ENCODE assay signal across 12 mouse cellular contexts in the genomic region with DNA sequence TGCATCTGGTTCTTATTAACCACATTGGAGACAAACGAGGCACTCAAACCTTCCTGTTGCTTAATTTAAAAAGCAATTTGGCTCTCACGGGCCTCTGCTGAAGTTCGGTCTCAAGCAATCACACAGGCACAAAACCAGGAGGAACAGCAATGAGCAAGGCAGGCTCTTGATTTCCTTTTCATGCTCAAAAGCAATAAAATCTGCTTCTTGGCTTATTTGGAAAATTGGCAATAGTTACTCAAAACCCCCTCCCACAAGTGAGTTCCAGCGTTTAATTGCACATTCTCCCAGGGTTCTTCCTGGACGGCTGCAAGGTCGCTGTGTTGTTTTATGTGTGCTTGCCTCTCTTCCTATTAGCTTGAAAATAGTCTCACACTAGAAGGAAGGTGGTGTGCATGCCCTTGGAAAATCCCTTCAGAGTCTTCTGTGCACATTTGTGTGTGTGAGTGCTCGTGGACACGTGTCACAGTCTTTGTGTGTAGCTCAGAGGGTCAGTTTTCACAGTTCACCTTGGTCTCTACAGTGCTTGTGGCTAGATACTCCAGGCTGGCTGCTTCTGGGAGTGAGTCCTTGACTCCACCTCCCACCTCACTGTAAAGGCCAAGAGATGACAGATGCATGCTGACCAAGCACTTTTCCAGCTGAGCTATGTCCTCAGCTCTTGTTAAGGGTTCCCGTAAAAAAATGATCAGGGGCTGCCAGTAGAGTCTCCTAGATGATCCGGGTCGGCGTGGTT. TPM values are rescaled to one million over a fixed set of nuclear protein-coding genes. Genes with fewer than 3 reads are reported as not detected.
DNase-seq lines count a peak whose midpoint lies in the region; ATAC-seq and TF ChIP-seq lines count a peak whose summit lies in the region.
"Had no signal": no experiment of that assay in that cellular context is flagged by ENCODE, and none has a peak within 500 bp of the region (broad histone marks: within the 10 kb centered on the region; RNA-seq: fewer than 3 reads in every experiment).

No protein-coding gene starts in this region.

- H3K4me1 ChIP-seq in forebrain, embryonic 10.5 days = peaks cover 27% of the 10 kb centered on the region
- H3K4me1 ChIP-seq in forebrain, embryonic 11.5 days (replicated peaks; ENCODE audit: control insufficient read depth, insufficient read depth, low read length) = no peaks in the 10 kb centered on the region
- peaks cover 7% of the 10 kb centered on the region for H3K4me1 ChIP-seq in lung, embryonic 14.5 days (ENCODE audit: insufficient read depth)
- peaks cover 4% of the 10 kb centered on the region; the same call in 1 of the 2 replicates for H3K4me1 ChIP-seq in embryonic facial prominence, embryonic 11.5 days (ENCODE audit: control insufficient read depth, insufficient read depth, low read length)
- H3K4me1 ChIP-seq: liver, embryonic 13.5 days had no signal

- TF ChIP-seq CTCF in lung, embryonic 14.5 days (IDR thresholded peaks at IDR 0.05; ENCODE audit: low read depth) = no peak

- H3K4me2 ChIP-seq in forebrain, embryonic 11.5 days (ENCODE audit: low read depth, low read length, severe bottlenecking) = no peak overlapping the region
- H3K4me2 ChIP-seq in lung, embryonic 14.5 days = no peak overlapping the region
- H3K4me2 ChIP-seq in embryonic facial prominence, embryonic 11.5 days (ENCODE audit: low read depth, low read length) = no peak overlapping the region
- H3K4me2 ChIP-seq: liver, embryonic 13.5 days had no signal

- no peaks in the 10 kb centered on the region for H3K27me3 ChIP-seq in forebrain, embryonic 10.5 days (ENCODE audit: poor library complexity, severe bottlenecking)
- no peaks in the 10 kb centered on the region for H3K27me3 ChIP-seq in forebrain, embryonic 11.5 days (ENCODE audit: control insufficient read depth, insufficient read depth, low read length)
- H3K27me3 ChIP-seq in lung, embryonic 14.5 days (ENCODE audit: insufficient read depth, low read length) = no peaks in the 10 kb centered on the region
- H3K27me3 ChIP-seq in embryonic facial prominence, embryonic 11.5 days (ENCODE audit: control insufficient read depth, insufficient read depth, low read length) = no peaks in the 10 kb centered on the region
- H3K27me3 ChIP-seq: liver, embryonic 13.5 days had no signal

- no peak for ATAC-seq in forebrain, embryonic 11.5 days (replicated peaks; ENCODE audit: low FRiP score)
- ATAC-seq in lung, embryonic 14.5 days (ENCODE audit: insufficient read depth) = peak; percentile 61; the same call in 1 of the 2 replicates
- no peak for ATAC-seq in embryonic facial prominence, embryonic 11.5 days (replicated peaks; ENCODE audit: insufficient number of reproducible peaks, low FRiP score, low TSS enrichment, low read depth)
- no peak for ATAC-seq in monocyte, adult 5-6 weeks (replicated peaks; ENCODE audit: insufficient number of reproducible peaks, low FRiP score, low TSS enrichment, poor library complexity, severe bottlenecking)

- H3K9ac ChIP-seq in forebrain, embryonic 11.5 days (ENCODE audit: low read length) = no peak overlapping the region
- no peak overlapping the region for H3K9ac ChIP-seq in lung, embryonic 14.5 days
- H3K9ac ChIP-seq in embryonic facial prominence, embryonic 11.5 days (replicated peaks; ENCODE audit: low read length) = no peak overlapping the region
- H3K9ac ChIP-seq: liver, embryonic 13.5 days had no signal

- H3K4me3 ChIP-seq in forebrain, embryonic 10.5 days = no peak overlapping the region
- no peak overlapping the region for H3K4me3 ChIP-seq in forebrain, embryonic 11.5 days (ENCODE audit: low read depth, low read length)
- H3K4me3 ChIP-seq in lung, embryonic 14.5 days (ENCODE audit: low read depth, low read length) = no peak overlapping the region
- no peak overlapping the region for H3K4me3 ChIP-seq in embryonic facial prominence, embryonic 11.5 days (ENCODE audit: low read depth, low read length)
- H3K4me3 ChIP-seq: liver, embryonic 13.5 days had no signal

- peak overlapping the region; percentile 74 for H3K27ac ChIP-seq in forebrain, embryonic 10.5 days
- no peak overlapping the region for H3K27ac ChIP-seq in forebrain, embryonic 11.5 days (ENCODE audit: low read depth, low read length)
- H3K27ac ChIP-seq in lung, embryonic 14.5 days (ENCODE audit: low read depth) = peak overlapping the region; percentile 64; the same call in 1 of the 2 replicates
- peak overlapping the region; percentile 43 for H3K27ac ChIP-seq in embryonic facial prominence, embryonic 11.5 days (replicated peaks; ENCODE audit: low read depth, low read length)
- H3K27ac ChIP-seq: liver, embryonic 13.5 days had no signal

- H3K9me3 ChIP-seq in forebrain, embryonic 10.5 days = no peaks in the 10 kb centered on the region; the same call in 1 of the 2 replicates
- no peaks in the 10 kb centered on the region for H3K9me3 ChIP-seq in forebrain, embryonic 11.5 days (ENCODE audit: control insufficient read depth, low read length)
- no peaks in the 10 kb centered on the region for H3K9me3 ChIP-seq in lung, embryonic 14.5 days (ENCODE audit: low read depth, low read length)
- H3K9me3 ChIP-seq in embryonic facial prominence, embryonic 11.5 days (replicated peaks; ENCODE audit: control insufficient read depth, low read length) = no peaks in the 10 kb centered on the region

- DNase-seq in forebrain, embryonic 10.5 days (ENCODE audit: extremely low spot score, low spot score) = no peak
- no peak for DNase-seq in forebrain, embryonic 11.5 days (ENCODE audit: low spot score)
- peak; percentile 65 for DNase-seq in lung, embryonic 14.5 days
- DNase-seq in lung, postnatal 25 days (ENCODE audit: low spot score) = no peak
- peak; percentile 76 for DNase-seq in embryonic facial prominence, embryonic 11.5 days (ENCODE audit: low spot score)
- peak; percentile 12 to 29 for DNase-seq in lung, postnatal 4 days
- DNase-seq in frontal cortex, postnatal 14 days (ENCODE audit: low spot score in 2 of 2) = no peak
- DNase-seq: cerebellum, adult 2 months; heart, adult 11 months; liver, embryonic 13.5 days; right cerebral cortex, postnatal 14 days had no signal

- 75% methylated on average over 12 of the region's 12 CpGs for WGBS in forebrain, embryonic 10.5 days
- WGBS in forebrain, embryonic 11.5 days = 67% methylated on average over 12 of the region's 12 CpGs
- 40% methylated on average over 12 of the region's 12 CpGs for WGBS in lung, embryonic 14.5 days
- WGBS in embryonic facial prominence, embryonic 11.5 days = 40% methylated on average over 12 of the region's 12 CpGs

- H3K36me3 ChIP-seq in forebrain, embryonic 10.5 days (replicated peaks) = no peaks in the 10 kb centered on the region
- no peaks in the 10 kb centered on the region for H3K36me3 ChIP-seq in forebrain, embryonic 11.5 days (ENCODE audit: control insufficient read depth, insufficient read depth, low read length)
- H3K36me3 ChIP-seq in lung, embryonic 14.5 days (ENCODE audit: insufficient read depth) = no peaks in the 10 kb centered on the region
- H3K36me3 ChIP-seq in embryonic facial prominence, embryonic 11.5 days (replicated peaks; ENCODE audit: control insufficient read depth, insufficient read depth, low read depth, low read length) = no peaks in the 10 kb centered on the region
- H3K36me3 ChIP-seq: liver, embryonic 13.5 days had no signal

RNA-seq across cellular contexts. Expression of a gene that starts 50.8 kb away (rescaled TPM):
- 0.49 and 0.56 TPM in 2 replicates for polyA plus RNA-seq in forebrain, embryonic 10.5 days (2016; fragmentation: Nextera tagmentation; extraction: Ambion mirVana)
- polyA plus RNA-seq in forebrain, embryonic 11.5 days (2014; fragmentation: Nextera tagmentation; extraction: Ambion mirVana) = 0.72 and 0.83 TPM in 2 replicates
- polyA plus RNA-seq in lung, embryonic 14.5 days (2014; fragmentation: Nextera tagmentation; extraction: Ambion mirVana) = 0.72 and 2.4 TPM in 2 replicates
- 0.91 and 1.7 TPM in 2 replicates for polyA plus RNA-seq in embryonic facial prominence, embryonic 11.5 days (2014; fragmentation: Nextera tagmentation; extraction: Ambion mirVana)
- 2.0 TPM in 1 of 3 replicates, not detected in the others for total RNA-seq in monocyte, adult 5-6 weeks (2017)
- polyA plus RNA-seq: liver, embryonic 13.5 days had no signal

Comparison
In these comparisons a context has a peak if more than half of its experiments do, and no peak if none do; other contexts are left out.
1. DNase-seq: peak in lung, embryonic 14.5 days (single experiment), embryonic facial prominence, embryonic 11.5 days (single experiment) and lung, postnatal 4 days (2 of 2); none in forebrain, embryonic 10.5 days (single experiment), forebrain, embryonic 11.5 days (single experiment), lung, postnatal 25 days (single experiment) and frontal cortex, postnatal 14 days (0 of 2).